Mouse (Mus musculus): ENCODE measurements around the gene Slc5a10. TPM values are rescaled to one million over a fixed set of nuclear protein-coding genes. Genes with fewer than 3 reads are reported as not detected.

The Slc5a10 gene
- polyA plus RNA-seq, 1 experiment from 2014 or later: 0.08 TPM

DNA sequence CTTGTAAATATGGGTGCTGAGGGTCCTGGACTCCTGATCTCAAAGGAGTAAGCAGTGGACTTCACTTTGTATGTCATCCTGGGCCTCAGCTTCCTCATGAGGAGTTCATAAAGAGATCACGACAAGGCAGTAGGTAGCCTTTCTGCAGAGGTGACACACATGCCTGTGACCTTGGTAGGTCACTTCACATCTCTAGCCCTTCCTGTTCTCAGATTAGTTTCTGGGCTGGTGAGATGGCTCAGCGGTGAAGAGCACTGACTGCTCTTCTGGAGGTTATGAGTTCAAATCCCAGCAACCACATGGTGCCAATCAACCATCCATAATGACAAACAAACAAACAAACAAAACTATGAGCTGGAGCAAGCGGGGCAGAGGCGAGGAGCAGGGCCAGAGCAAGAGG, 42.9 kb downstream of the Slc5a10 start:
- Histone ChIP-seq H3K36me3 (no peaks in the 10 kb centered on the region), H3K27me3 (peaks cover 5% of the 10 kb centered on the region; the same call in 1 of the 2 replicates), H3K4me2 (replicated peaks) (no peak overlapping the region), H3K9ac (no peak overlapping the region), H3K4me1 (peaks cover 33% of the 10 kb centered on the region), H3K9me3 (no peaks in the 10 kb centered on the region), H3K27ac (no peak overlapping the region), H3K4me3 (no peak overlapping the region)
- ATAC-seq (ENCODE audit: low FRiP score, low read depth): no peak
- WGBS: 92% methylated on average over 4 of the region's 4 CpGs

DNA sequence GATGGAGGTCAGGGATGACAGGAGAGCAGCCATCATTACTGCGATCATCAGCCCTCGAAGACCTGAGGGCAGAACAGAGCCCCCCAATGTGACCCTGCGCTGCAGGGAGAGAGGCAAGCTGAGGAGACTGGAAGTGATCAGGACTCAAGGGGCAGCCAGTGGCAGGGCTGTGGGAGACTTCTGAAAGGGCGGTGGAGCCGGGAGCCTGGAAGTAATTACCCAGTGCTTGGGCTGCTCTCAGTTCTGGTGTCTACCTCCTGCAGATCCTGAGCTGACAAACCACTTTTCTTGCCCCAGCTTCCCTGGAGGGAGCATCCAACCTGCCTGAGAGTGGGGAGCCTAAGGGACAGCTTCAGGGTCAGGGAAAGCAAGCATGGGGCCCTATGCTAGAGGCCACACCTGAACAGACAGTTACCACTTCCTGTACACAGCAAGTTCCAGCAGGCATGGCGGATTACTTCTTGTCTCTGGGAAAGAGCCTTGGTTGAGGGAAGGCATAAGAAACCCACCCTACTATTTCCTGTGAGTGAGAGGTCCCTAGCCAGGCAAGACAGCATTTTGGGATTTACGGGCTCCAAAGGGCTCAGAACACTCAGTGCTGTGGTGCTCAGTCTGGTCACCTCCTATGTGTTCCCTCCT, 44.3 kb downstream of the Slc5a10 start:
- peaks cover 33% of the 10 kb centered on the region for H3K4me1 ChIP-seq
- no peak overlapping the region for H3K4me3 ChIP-seq
- H3K4me2 ChIP-seq (replicated peaks): no peak overlapping the region
- H3K27me3 ChIP-seq: 0 out of 2 replicates have a peak, but pooled peaks cover 4% of the 10 kb centered on the region
- no peak overlapping the region for H3K9ac ChIP-seq
- no peaks in the 10 kb centered on the region for H3K9me3 ChIP-seq
- WGBS: 27% methylated on average over 7 of the region's 7 CpGs
- H3K36me3 ChIP-seq: no peaks in the 10 kb centered on the region
- H3K27ac ChIP-seq: 0 out of 2 replicates have a peak overlapping the region, but pooled peaks have one; percentile 22
- ATAC-seq (ENCODE audit: low FRiP score, low read depth): no peak

DNA sequence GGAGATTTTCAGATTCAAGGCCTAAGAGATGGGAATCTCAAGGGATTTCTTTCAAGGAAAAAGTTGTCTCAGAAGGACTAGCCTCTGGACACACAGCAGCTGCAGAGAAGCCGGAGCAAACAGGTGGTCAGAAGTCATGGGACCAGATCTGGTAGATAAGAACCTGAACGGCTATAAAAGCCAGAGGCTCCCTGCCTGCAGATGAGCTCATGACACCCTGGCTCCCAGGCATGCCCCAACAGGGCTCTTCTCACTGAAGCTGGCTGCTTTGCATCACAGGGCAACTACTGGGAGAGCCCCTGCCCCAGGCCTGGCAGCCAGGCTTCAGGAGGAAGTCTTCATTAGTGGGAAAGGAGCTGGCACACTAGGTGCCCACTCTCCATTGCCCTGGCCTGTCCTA, 45.3 kb downstream of the Slc5a10 start:
- Histone ChIP-seq H3K4me1 (peaks cover 33% of the 10 kb centered on the region), H3K4me2 (replicated peaks) (no peak overlapping the region), H3K9ac (no peak overlapping the region; the same call in 1 of the 2 replicates), H3K4me3 (no peak overlapping the region), H3K9me3 (no peaks in the 10 kb centered on the region), H3K27ac (no peak overlapping the region), H3K27me3 (0 out of 2 replicates have a peak, but pooled peaks cover 4% of the 10 kb centered on the region), H3K36me3 (no peaks in the 10 kb centered on the region)
- ATAC-seq (ENCODE audit: low FRiP score, low read depth): no peak
- WGBS: 22% methylated on average over 2 of the region's 2 CpGs

DNA sequence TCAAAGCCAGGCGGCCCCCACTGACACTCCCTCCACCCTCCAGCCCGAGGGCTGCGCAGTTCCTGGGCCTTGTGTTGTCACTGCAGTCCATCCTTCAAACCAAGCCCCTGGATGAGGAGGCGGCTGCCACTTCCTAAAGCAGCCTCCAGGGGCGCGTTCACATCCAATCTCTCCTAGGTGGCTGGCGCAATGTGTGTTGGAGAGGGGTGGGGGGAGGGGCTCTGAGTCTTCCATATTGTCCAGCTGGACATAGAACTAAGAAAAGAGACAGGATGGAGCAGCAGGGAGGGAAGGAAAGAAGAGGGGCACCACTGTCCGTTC, 45.8 kb downstream of the Slc5a10 start:
- Histone ChIP-seq H3K4me1 (peaks cover 33% of the 10 kb centered on the region), H3K27ac (no peak overlapping the region), H3K9ac (no peak overlapping the region), H3K9me3 (no peaks in the 10 kb centered on the region), H3K36me3 (no peaks in the 10 kb centered on the region), H3K27me3 (0 out of 2 replicates have a peak, but pooled peaks cover 4% of the 10 kb centered on the region), H3K4me3 (no peak overlapping the region), H3K4me2 (replicated peaks) (peak overlapping the region; percentile 42)
- WGBS: 10% methylated on average over 8 of the region's 8 CpGs
- no peak for ATAC-seq (ENCODE audit: low FRiP score, low read depth)

DNA sequence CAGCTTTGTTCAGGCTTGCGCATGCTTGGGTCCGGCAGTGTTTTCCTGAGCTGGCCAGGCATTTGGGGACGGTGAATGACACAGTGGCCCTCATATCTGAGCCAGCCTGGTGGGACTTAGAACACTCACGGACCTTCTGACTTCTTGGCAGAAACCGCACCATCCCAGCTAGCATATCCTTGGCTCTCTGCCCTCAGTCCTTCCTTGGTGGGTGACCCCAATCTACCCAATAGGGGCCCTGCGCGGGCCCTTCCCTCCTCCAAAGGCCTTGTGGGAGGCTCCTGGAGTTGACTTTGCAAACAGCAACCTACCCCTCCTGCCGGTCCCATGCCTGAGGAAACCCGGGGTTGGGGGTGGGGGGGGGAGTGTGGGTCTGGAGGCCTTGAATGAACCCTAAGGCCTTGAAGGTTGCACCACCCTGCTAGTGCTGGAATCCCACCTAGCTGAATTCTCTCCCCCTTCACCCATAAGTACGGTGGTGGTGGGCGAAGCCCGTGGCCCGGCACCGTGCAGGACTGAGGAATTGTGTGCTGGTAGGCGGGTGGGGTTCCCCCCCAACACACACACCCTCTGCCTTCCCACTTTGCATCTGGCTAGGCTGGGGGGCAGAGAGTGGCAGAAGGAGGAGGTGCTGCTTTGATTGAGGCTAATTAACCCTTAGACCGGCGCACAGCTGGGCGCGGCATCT, 46.3 kb downstream of the Slc5a10 start:
- 22% methylated on average over 19 of the region's 19 CpGs for WGBS
- H3K4me1 ChIP-seq: peaks cover 33% of the 10 kb centered on the region
- peak overlapping the region; percentile 42 for H3K4me2 ChIP-seq (replicated peaks)
- 0 out of 2 replicates have a peak, but pooled peaks cover 4% of the 10 kb centered on the region for H3K27me3 ChIP-seq
- H3K4me3 ChIP-seq: no peak overlapping the region
- H3K36me3 ChIP-seq: no peaks in the 10 kb centered on the region
- H3K27ac ChIP-seq: no peak overlapping the region
- no peaks in the 10 kb centered on the region for H3K9me3 ChIP-seq
- ATAC-seq (ENCODE audit: low FRiP score, low read depth): no peak
- 0 out of 2 replicates have a peak overlapping the region, but pooled peaks have one; percentile 2 for H3K9ac ChIP-seq

DNA sequence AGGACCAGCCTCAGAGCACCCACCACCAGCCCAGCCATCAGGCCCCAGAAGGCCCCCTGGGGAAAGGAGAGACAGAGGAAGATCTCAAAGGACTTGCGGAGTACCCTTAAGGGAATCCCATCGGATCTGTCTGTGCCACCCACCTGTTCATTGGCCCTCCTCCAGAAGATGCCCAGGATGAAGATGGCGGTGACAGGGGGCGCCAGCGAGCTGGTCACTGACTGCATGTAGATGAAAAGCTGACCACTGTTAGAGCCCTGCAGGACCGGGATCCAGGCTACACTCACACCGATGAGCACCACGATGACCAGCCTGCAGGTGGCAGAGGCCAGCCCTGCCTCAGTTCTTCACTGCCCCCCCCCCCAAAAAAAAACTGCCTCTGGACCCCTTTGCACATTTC, 46.9 kb downstream of the Slc5a10 start:
- ATAC-seq (ENCODE audit: low FRiP score, low read depth): no peak
- Histone ChIP-seq H3K4me2 (replicated peaks) (no peak overlapping the region), H3K36me3 (no peaks in the 10 kb centered on the region), H3K9ac (no peak overlapping the region), H3K9me3 (no peaks in the 10 kb centered on the region), H3K27me3 (0 out of 2 replicates have a peak, but pooled peaks cover 4% of the 10 kb centered on the region), H3K27ac (no peak overlapping the region), H3K4me1 (peaks cover 33% of the 10 kb centered on the region), H3K4me3 (no peak overlapping the region)
- 39% methylated on average over 8 of the region's 8 CpGs for WGBS

DNA sequence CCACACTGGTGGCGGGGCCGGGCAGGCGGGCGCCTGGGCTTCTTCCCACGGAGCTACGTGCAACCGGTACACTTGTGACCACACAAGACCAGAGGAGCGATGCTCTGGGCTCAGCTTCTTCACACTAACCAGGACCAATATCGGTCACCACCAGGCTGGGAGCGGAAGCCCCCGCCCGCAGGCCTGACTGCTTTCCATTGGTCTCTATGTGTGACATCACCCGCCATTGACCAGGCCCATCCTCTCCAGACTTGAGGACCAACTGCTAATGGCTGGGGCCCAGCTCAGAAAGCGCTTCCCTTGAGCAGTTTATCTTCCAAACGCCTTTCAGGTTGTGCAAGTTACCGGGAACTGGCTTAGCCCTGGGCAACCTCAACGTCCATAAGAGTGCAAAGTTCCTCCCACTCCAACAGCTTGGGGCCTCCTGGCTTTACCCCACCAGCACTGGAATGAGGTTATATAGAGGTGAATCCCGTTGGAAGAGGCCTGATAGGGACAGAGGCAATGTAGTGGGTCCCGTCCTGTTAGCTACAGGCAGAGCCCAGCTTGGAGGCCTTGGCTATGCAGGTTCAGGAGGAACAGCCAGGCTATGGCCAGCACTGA, 48.7 kb downstream of the Slc5a10 start:
- WGBS: 49% methylated on average over 19 of the region's 19 CpGs
- H3K27ac ChIP-seq: no peak overlapping the region
- no peak overlapping the region for H3K4me3 ChIP-seq
- H3K4me2 ChIP-seq (replicated peaks): no peak overlapping the region
- no peaks in the 10 kb centered on the region for H3K9me3 ChIP-seq
- H3K27me3 ChIP-seq: 0 out of 2 replicates have a peak, but pooled peaks cover 4% of the 10 kb centered on the region
- no peak for ATAC-seq (ENCODE audit: low FRiP score, low read depth)
- H3K4me1 ChIP-seq: peaks cover 37% of the 10 kb centered on the region
- H3K36me3 ChIP-seq: no peaks in the 10 kb centered on the region
- H3K9ac ChIP-seq: no peak overlapping the region

DNA sequence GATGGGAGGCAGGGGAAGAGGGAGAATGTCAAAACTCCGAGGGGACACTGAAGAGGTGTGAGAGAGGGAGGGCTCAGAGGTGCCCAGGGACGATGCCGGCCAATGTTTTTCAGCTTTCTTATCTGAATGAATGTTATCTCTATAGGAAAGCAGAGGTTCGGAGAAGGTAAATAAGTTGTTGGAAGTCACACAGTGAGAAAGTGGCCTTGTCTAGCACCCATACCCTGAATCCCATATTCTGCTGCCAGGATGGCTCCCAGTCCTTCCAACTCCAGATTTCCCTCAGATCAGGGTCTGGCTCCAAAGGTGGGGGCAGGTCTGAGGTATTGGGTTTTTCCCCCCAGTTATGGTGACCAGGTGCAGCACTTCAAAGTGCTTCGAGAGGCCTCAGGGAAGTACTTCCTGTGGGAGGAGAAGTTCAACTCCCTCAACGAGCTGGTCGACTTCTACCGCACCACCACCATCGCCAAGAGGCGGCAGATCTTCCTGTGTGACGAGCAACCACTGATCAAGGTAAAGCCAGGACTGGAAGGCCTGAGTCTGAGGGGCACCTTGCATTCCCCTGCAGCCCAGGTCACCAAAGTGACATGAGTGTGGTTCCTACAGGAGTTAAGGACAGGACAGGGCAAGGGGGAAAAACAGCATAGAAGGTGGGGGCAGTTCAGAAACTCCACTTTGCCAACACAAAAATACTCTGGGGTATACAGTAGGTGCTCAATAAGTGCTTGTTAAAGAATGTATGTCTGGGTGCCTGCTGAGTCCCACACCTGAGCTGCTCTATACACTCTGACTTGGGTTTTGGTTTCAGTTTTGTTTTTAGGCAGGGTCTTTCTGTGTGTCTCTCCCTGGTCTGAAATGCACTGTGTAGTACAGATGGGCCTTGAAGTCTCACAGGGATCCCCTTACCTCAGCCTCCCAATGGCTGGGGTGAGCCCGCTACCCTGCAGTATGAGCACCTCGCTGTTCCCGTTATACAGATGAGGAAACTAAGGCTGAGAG, 50.8 kb downstream of the Slc5a10 start:
- Histone ChIP-seq H3K27ac (no peak overlapping the region), H3K4me3 (no peak overlapping the region), H3K9me3 (no peaks in the 10 kb centered on the region), H3K36me3 (no peaks in the 10 kb centered on the region), H3K4me2 (replicated peaks) (no peak overlapping the region), H3K27me3 (0 out of 2 replicates have a peak, but pooled peaks cover 4% of the 10 kb centered on the region), H3K9ac (no peak overlapping the region), H3K4me1 (peaks cover 16% of the 10 kb centered on the region)
- ATAC-seq (ENCODE audit: low FRiP score, low read depth): no peak
- WGBS: 55% methylated on average over 14 of the region's 14 CpGs

DNA sequence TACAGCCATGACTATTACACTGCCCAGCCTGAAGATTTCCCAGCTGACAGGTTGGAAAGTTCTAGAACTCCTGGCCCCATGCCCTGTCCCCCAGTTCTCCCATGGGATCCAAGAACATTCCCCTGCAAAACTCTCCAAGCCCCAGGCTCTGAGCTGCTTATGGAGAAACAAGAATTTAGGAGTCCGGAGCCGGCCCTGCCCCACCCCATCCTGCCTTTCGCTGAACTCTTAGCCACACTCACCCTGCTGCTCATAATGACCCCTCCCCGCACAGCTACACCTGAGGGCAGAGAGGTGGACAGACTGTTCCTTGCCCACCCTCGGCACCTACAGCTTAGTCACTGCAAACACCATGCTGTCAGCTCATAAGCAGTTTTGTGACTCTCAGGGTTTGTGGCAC, 52.8 kb downstream of the Slc5a10 start:
- ATAC-seq (ENCODE audit: low FRiP score, low read depth): no peak
- H3K27me3 ChIP-seq: no peaks in the 10 kb centered on the region
- no peak overlapping the region for H3K4me2 ChIP-seq (replicated peaks)
- no peak overlapping the region for H3K4me3 ChIP-seq
- no peaks in the 10 kb centered on the region for H3K9me3 ChIP-seq
- H3K4me1 ChIP-seq: peaks cover 6% of the 10 kb centered on the region
- WGBS: 65% methylated on average over 5 of the region's 5 CpGs
- peak overlapping the region; percentile 45; the same call in 1 of the 2 replicates for H3K9ac ChIP-seq
- H3K27ac ChIP-seq: no peak overlapping the region
- no peaks in the 10 kb centered on the region for H3K36me3 ChIP-seq

DNA sequence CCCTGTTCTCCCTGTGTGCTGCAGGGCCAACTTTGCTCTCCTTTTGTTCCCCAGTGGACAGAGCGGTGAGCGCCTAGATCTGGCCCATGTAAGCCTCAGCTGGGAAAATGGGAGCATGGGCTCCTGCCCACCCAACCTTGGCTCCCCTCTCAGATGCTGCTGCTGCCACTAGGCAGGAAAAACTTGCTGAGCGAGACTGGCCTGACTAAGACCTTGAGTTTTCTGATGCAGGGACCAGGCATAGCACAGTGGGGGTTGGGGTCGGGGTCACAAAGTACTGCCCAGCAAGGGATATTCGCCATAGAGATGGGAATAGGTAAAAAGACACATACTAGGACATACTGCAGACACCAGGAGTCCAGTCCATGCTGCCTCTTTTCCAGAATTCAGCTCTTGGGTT, 53.4 kb downstream of the Slc5a10 start:
- H3K9me3 ChIP-seq: no peaks in the 10 kb centered on the region
- H3K4me2 ChIP-seq (replicated peaks): no peak overlapping the region
- H3K36me3 ChIP-seq: no peaks in the 10 kb centered on the region
- H3K27ac ChIP-seq: no peak overlapping the region
- H3K4me3 ChIP-seq: no peak overlapping the region
- H3K27me3 ChIP-seq: no peaks in the 10 kb centered on the region
- H3K9ac ChIP-seq: no peak overlapping the region
- peaks cover 6% of the 10 kb centered on the region for H3K4me1 ChIP-seq
- ATAC-seq (ENCODE audit: low FRiP score, low read depth): no peak
- WGBS: 86% methylated on average over 5 of the region's 5 CpGs

DNA sequence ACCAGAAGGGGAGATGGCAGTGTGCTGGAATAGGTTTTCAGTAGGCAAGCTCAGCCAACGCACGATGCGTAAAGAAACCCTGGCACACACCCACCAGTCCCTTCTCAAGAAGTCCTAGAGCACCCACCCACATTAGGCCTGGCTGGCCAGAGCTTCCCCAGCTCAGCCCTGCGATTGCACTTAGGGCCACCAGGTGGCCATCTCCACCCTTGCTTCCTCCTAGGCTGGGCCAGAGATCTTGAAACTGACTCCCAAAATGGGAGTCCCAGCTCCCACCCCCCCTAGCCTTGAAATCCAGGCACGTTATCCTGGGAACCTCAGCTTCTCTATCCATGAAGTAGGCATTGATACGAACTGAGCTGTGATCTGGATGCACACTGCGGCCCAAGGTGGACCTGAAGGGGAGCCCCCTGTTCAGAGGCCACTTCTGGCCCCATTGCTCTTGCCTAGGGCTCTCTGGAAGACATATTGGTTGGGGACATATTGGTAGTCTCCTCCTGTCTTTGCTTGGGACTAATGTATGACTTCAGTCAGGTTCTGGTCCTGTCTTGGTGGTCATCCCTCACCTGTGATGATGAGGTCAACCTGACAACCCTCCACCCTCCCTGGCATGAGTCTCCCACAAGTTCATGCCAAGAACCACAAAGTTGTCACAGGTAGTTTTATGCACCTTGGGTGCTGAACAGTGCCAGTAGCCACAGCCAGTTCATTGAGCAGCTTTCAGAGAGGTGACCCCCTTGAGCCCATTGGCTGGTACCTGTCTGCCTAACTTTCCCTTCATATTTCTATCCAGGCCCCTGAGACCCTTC, 54.4 kb downstream of the Slc5a10 start:
- H3K4me1 ChIP-seq: peaks cover 6% of the 10 kb centered on the region
- H3K9me3 ChIP-seq: no peaks in the 10 kb centered on the region
- H3K4me2 ChIP-seq (replicated peaks): no peak overlapping the region
- WGBS: 51% methylated on average over 7 of the region's 7 CpGs
- H3K4me3 ChIP-seq: no peak overlapping the region
- H3K27ac ChIP-seq: no peak overlapping the region
- no peaks in the 10 kb centered on the region for H3K27me3 ChIP-seq
- no peak overlapping the region for H3K9ac ChIP-seq
- ATAC-seq (ENCODE audit: low FRiP score, low read depth): no peak
- no peaks in the 10 kb centered on the region for H3K36me3 ChIP-seq

Data from limb, embryonic 13.5 days (tissue).